1 mouse cellular context compared by ENCODE assay signal in genomic region chr9:44378153-44378730, GRCm38 (mm10).
TF ChIP-seq lines count a peak whose summit lies in the region.

No protein-coding gene starts in this region.

TF ChIP-seq in CH12.LX, 34 proteins besides CTCF, POLR2A, EP300 and RAD21 (continued from another document):
- 0 out of 2 replicates have a peak, but pooled peaks have one; percentile 1 for TF ChIP-seq MXI1 (IDR thresholded peaks at IDR 0.05; ENCODE audit: low read depth, low read length)
- no peak for TF ChIP-seq USF1 (IDR thresholded peaks at IDR 0.05; ENCODE audit: low read depth, low read length)
- TF ChIP-seq POLR2AphosphoS2 (IDR thresholded peaks at IDR 0.05; ENCODE audit: low read depth, low read length): no peak
- no peak for TF ChIP-seq ZMIZ1 (IDR thresholded peaks at IDR 0.05; ENCODE audit: low read depth, low read length)
- TF ChIP-seq MEF2A (IDR thresholded peaks at IDR 0.05; ENCODE audit: borderline replicate concordance, low read depth, low read length): no peak
- TF ChIP-seq PAX5 (IDR thresholded peaks at IDR 0.05; ENCODE audit: low read length): no peak
- TF ChIP-seq SMC3 (IDR thresholded peaks at IDR 0.05; ENCODE audit: low read depth, low read length): no peak
- no peak for TF ChIP-seq ZC3H11A (IDR thresholded peaks at IDR 0.05; ENCODE audit: low read depth, low read length)
- 0 out of 2 replicates have a peak, but pooled peaks have one; percentile 7 for TF ChIP-seq MYC (IDR thresholded peaks at IDR 0.05; ENCODE audit: low read depth, low read length)
- no peak for TF ChIP-seq ETS1 (conservative IDR thresholded peaks at IDR 0.05; ENCODE audit: low read depth, low read length)
- TF ChIP-seq ELF1 (IDR thresholded peaks at IDR 0.05; ENCODE audit: low read depth, low read length): no peak
- no peak for TF ChIP-seq UBTF (IDR thresholded peaks at IDR 0.05; ENCODE audit: low read depth, low read length)
- TF ChIP-seq NRF1 (IDR thresholded peaks at IDR 0.05; ENCODE audit: low read depth, low read length): no peak
- TF ChIP-seq RCOR1 (conservative IDR thresholded peaks at IDR 0.05; ENCODE audit: low read depth, low read length): no peak
